Mouse (Mus musculus) MEL (cell line): ENCODE data around the gene Cdc42. TPM values are rescaled to one million over a fixed set of nuclear protein-coding genes. Genes with fewer than 3 reads are reported as not detected.

Source experiments
- DNase-seq: peaks from one replicate; pipeline ENCODE4 v3.0.0; 2011; ENCODE audit warnings: low read depth, low spot score
- H3K27ac ChIP-seq: 2 replicates; pipeline ENCODE4 v1.5.1; 2012; ENCODE audit warnings: low read depth, mild to moderate bottlenecking, control low read depth, low read length, moderate library complexity; ENCODE audit not compliant: control insufficient read depth
- H3K27me3 ChIP-seq, 2 experiments: fragments of 150-350 bp in 1 of 2; sonication (generic) in 1 of 2; 2 replicates each; pipeline ENCODE4 v1.6.1; 2012; ENCODE audit warnings: low read length in 2 of 2, mild to moderate bottlenecking in 2 of 2, improper control_type of control experiment in 1 of 2, moderate library complexity in 1 of 2; ENCODE audit not compliant: insufficient read depth in 2 of 2, control insufficient read depth in 1 of 2
- H3K36me3 ChIP-seq, 2 experiments: 2 replicates each; pipeline ENCODE4 v1.6.1; 2012 to 2014; ENCODE audit warnings: low read length in 2 of 2, improper control_type of control experiment in 1 of 2, inconsistent platforms in 1 of 2, mild to moderate bottlenecking in 1 of 2; ENCODE audit not compliant: insufficient read depth in 2 of 2, control insufficient read depth in 1 of 2
- H3K4me1 ChIP-seq, 2 experiments: fragments of 150-350 bp in 1 of 2; sonication (generic) in 1 of 2; 2 replicates each; pipeline ENCODE4 v1.6.1; 2012; ENCODE audit warnings: low read length in 2 of 2, improper control_type of control experiment in 1 of 2, mild to moderate bottlenecking in 1 of 2; ENCODE audit not compliant: insufficient read depth in 2 of 2, control insufficient read depth in 1 of 2
- H3K4me3 ChIP-seq, 2 experiments: fragments of 150-350 bp in 1 of 2; sonication (generic) in 1 of 2; 2 replicates each; pipeline ENCODE4 v1.5.1; 2012; ENCODE audit warnings: low read depth in 2 of 2, low read length in 2 of 2, mild to moderate bottlenecking in 2 of 2, moderate library complexity in 2 of 2, control low read depth in 1 of 2, improper control_type of control experiment in 1 of 2; ENCODE audit not compliant: control insufficient read depth in 1 of 2, insufficient read depth in 1 of 2
- H3K79me2 ChIP-seq: 2 replicates; pipeline ENCODE4 v1.6.1; 2012; ENCODE audit warnings: mild to moderate bottlenecking, low read length, moderate library complexity; ENCODE audit not compliant: control insufficient read depth, poor library complexity, insufficient read depth
- H3K9ac ChIP-seq: 2 replicates; pipeline ENCODE4 v1.6.1; 2012; ENCODE audit warnings: low read depth, mild to moderate bottlenecking, control low read depth, low read length, moderate library complexity; ENCODE audit not compliant: control insufficient read depth, poor library complexity, severe bottlenecking
- H3K9me3 ChIP-seq: fragments of 150-350 bp; sonication (generic); replicated peaks from 2 replicates; pipeline ENCODE4 v1.6.1; 2012; ENCODE audit warnings: mild to moderate bottlenecking, low read length, improper control_type of control experiment, moderate library complexity; ENCODE audit not compliant: insufficient read depth
- BHLHE40 ChIP-seq: IDR thresholded peaks from 2 replicates; pipeline ENCODE4 v1.6.1; 2012; ENCODE audit warnings: low read depth, mild to moderate bottlenecking, inconsistent platforms, low read length, improper control_type of control experiment, borderline replicate concordance
- CHD1 ChIP-seq: IDR thresholded peaks from 2 replicates; pipeline ENCODE4 v1.6.1; 2012; ENCODE audit warnings: low read depth, mild to moderate bottlenecking, inconsistent platforms, low read length, improper control_type of control experiment
- CTCF ChIP-seq, 3 experiments: IDR thresholded peaks in 2 of 3; conservative IDR thresholded peaks in 1 of 3; 2 replicates each; pipeline ENCODE4 v1.5.1; 2011 to 2012; ENCODE audit warnings: low read length in 3 of 3, low read depth in 2 of 3, mild to moderate bottlenecking in 2 of 3, improper control_type of control experiment in 1 of 3, inconsistent platforms in 1 of 3, mixed read lengths in 1 of 3, moderate library complexity in 1 of 3; ENCODE audit not compliant: control insufficient read depth in 1 of 3, insufficient read depth in 1 of 3, poor library complexity in 1 of 3, severe bottlenecking in 1 of 3
- E2F4 ChIP-seq: IDR thresholded peaks from 2 replicates; pipeline ENCODE4 v1.6.1; 2011; ENCODE audit warnings: low read depth, low read length, improper control_type of control experiment, borderline replicate concordance
- ELF1 ChIP-seq: IDR thresholded peaks from 2 replicates; pipeline ENCODE4 v1.6.1; 2014; ENCODE audit warnings: low read depth, mild to moderate bottlenecking, inconsistent platforms, low read length, improper control_type of control experiment, moderate library complexity
- EP300 ChIP-seq, 2 experiments: IDR thresholded peaks; 2 replicates each; pipeline ENCODE4 v1.6.1; 2011; ENCODE audit warnings: improper control_type of control experiment in 2 of 2, low read length in 2 of 2, low read depth in 1 of 2, mild to moderate bottlenecking in 1 of 2
- ETS1 ChIP-seq: IDR thresholded peaks from 2 replicates; pipeline ENCODE4 v1.6.1; 2012; ENCODE audit warnings: low read depth, mild to moderate bottlenecking, inconsistent platforms, low read length, improper control_type of control experiment, moderate library complexity
- GATA1 ChIP-seq: IDR thresholded peaks from 2 replicates; pipeline ENCODE4 v1.6.1; 2011; ENCODE audit warnings: low read depth, low read length, improper control_type of control experiment
- HCFC1 ChIP-seq: IDR thresholded peaks from 2 replicates; pipeline ENCODE4 v1.6.1; 2012; ENCODE audit warnings: low read depth, mild to moderate bottlenecking, inconsistent platforms, low read length, improper control_type of control experiment, moderate library complexity
- MAX ChIP-seq: IDR thresholded peaks from 2 replicates; pipeline ENCODE4 v1.6.1; 2011; ENCODE audit warnings: low read length, improper control_type of control experiment
- MAZ ChIP-seq: IDR thresholded peaks from 2 replicates; pipeline ENCODE4 v1.6.1; 2012; ENCODE audit warnings: low read depth, mild to moderate bottlenecking, inconsistent platforms, low read length, improper control_type of control experiment
- MEF2A ChIP-seq: IDR thresholded peaks from 2 replicates; pipeline ENCODE4 v1.6.1; 2014; ENCODE audit warnings: low read depth, mild to moderate bottlenecking, inconsistent platforms, low read length, improper control_type of control experiment; ENCODE audit not compliant: poor library complexity, insufficient replicate concordance, severe bottlenecking; ENCODE audit errors: extremely low read depth
- MXI1 ChIP-seq: IDR thresholded peaks from 2 replicates; pipeline ENCODE4 v1.6.1; 2011; ENCODE audit warnings: mild to moderate bottlenecking, low read depth, low read length, improper control_type of control experiment
- NELFE ChIP-seq: IDR thresholded peaks from 2 replicates; pipeline ENCODE4 v1.6.1; 2011; ENCODE audit warnings: low read depth, low read length, improper control_type of control experiment
- NRF1 ChIP-seq: IDR thresholded peaks from 2 replicates; pipeline ENCODE4 v1.6.1; 2014; ENCODE audit warnings: low read depth, mild to moderate bottlenecking, inconsistent platforms, low read length, improper control_type of control experiment, moderate library complexity; ENCODE audit not compliant: poor library complexity, insufficient read depth, severe bottlenecking
- POLR2AphosphoS5 ChIP-seq: IDR thresholded peaks from 2 replicates; pipeline ENCODE4 v1.6.1; 2012; ENCODE audit warnings: low read depth, borderline replicate concordance, mild to moderate bottlenecking, inconsistent platforms, low read length, moderate library complexity, mixed read lengths
- RAD21 ChIP-seq: IDR thresholded peaks from 2 replicates; pipeline ENCODE4 v1.6.1; 2011; ENCODE audit warnings: mild to moderate bottlenecking, low read depth, low read length, improper control_type of control experiment
- SMC3 ChIP-seq: IDR thresholded peaks from 2 replicates; pipeline ENCODE4 v1.6.1; 2011; ENCODE audit warnings: low read depth, low read length, improper control_type of control experiment
- TAL1 ChIP-seq: IDR thresholded peaks from 2 replicates; pipeline ENCODE4 v1.6.1; 2012; ENCODE audit warnings: mild to moderate bottlenecking, inconsistent platforms, low read length, moderate library complexity, mixed read lengths
- TBP ChIP-seq: IDR thresholded peaks from 2 replicates; pipeline ENCODE4 v1.8.0; 2011; ENCODE audit warnings: low read depth, low read length, improper control_type of control experiment
- TCF12 ChIP-seq: IDR thresholded peaks from 2 replicates; pipeline ENCODE4 v1.6.1; 2014; ENCODE audit warnings: low read depth, mild to moderate bottlenecking, inconsistent platforms, low read length, improper control_type of control experiment, moderate library complexity
- UBTF ChIP-seq: IDR thresholded peaks from 2 replicates; pipeline ENCODE4 v1.6.1; 2012; ENCODE audit warnings: low read depth, mild to moderate bottlenecking, inconsistent platforms, low read length, improper control_type of control experiment, moderate library complexity, borderline replicate concordance; ENCODE audit not compliant: insufficient read depth
- USF2 ChIP-seq, 2 experiments: IDR thresholded peaks; 2 replicates each; pipeline ENCODE4 v1.6.1; 2011 to 2012; ENCODE audit warnings: improper control_type of control experiment in 2 of 2, low read length in 2 of 2, borderline replicate concordance in 1 of 2, inconsistent platforms in 1 of 2, low read depth in 1 of 2, mild to moderate bottlenecking in 1 of 2; ENCODE audit not compliant: insufficient read depth in 1 of 2
- ZC3H11A ChIP-seq: IDR thresholded peaks from 2 replicates; pipeline ENCODE4 v1.6.1; 2012; ENCODE audit warnings: low read depth, mild to moderate bottlenecking, inconsistent platforms, low read length, improper control_type of control experiment
- ZMIZ1 ChIP-seq: IDR thresholded peaks from 2 replicates; pipeline ENCODE4 v1.6.1; 2012; ENCODE audit warnings: low read depth, mild to moderate bottlenecking, inconsistent platforms, low read length, improper control_type of control experiment, moderate library complexity
- ZNF384 ChIP-seq: IDR thresholded peaks from 2 replicates; pipeline ENCODE4 v1.6.1; 2012; ENCODE audit warnings: low read depth, mild to moderate bottlenecking, inconsistent platforms, low read length, improper control_type of control experiment
- polyA plus RNA-seq, 2 experiments: library from polyadenylated mRNA; stranded (reverse) in 1 of 2; unstranded in 1 of 2; fragments of >175 nt in 1 of 2; fragments of >200 nt in 1 of 2; gene quantifications; 2 replicates each; pipeline versions ENCODE4 v1.2.1 to v1.2.4; 2012; ENCODE audit warnings: low replicate concordance in 2 of 2, low read depth in 1 of 2; ENCODE audit not compliant: insufficient read length in 2 of 2, insufficient read depth in 1 of 2, missing spikeins in 1 of 2
- total RNA-seq: library from RNA; depleted of rRNA; stranded (reverse); fragments of 300-350 nt; gene quantifications from 2 replicates; pipeline ENCODE4 v1.2.3, GENCODE M21; 2012

Gene Cdc42
- total and polyA plus RNA-seq, 3 experiments: 117 to 203 (median 174) TPM

GRCm38 (mm10) chr4:137369954-137370750 lies 12.6 kb upstream of the Cdc42 start:
- no peaks in the 10 kb centered on the region for H3K27me3 ChIP-seq
- H3K4me1 ChIP-seq: peaks cover 4 to 37% of the 10 kb centered on the region in 2 experiments
- no peaks in the 10 kb centered on the region for H3K9me3 ChIP-seq
- peak; percentile 57 for DNase-seq
- H3K27ac ChIP-seq: peak overlapping the region; percentile 14; the same call in 1 of the 2 replicates
- peak overlapping the region; percentile 58 for H3K9ac ChIP-seq
- H3K79me2 ChIP-seq: no peaks in the 10 kb centered on the region
- peak overlapping the region; percentile 58 to 69 for H3K4me3 ChIP-seq
- TF ChIP-seq RAD21: no peak
- TF ChIP-seq MEF2A: no peak
- TF ChIP-seq MAX: peak; percentile 12; the same call in 1 of the 2 replicates
- peak; percentile 33; the same call in 1 of the 2 replicates for TF ChIP-seq ELF1
- 0 out of 2 replicates have a peak, but pooled peaks have one; percentile 41 for TF ChIP-seq HCFC1
- no peak for TF ChIP-seq E2F4
- 0 out of 2 replicates have a peak, but pooled peaks have one; percentile 8 for TF ChIP-seq BHLHE40
- 0 out of 2 replicates have a peak, but pooled peaks have one; percentile 12 for TF ChIP-seq ETS1
- H3K36me3 ChIP-seq: peaks cover 0 to 14% of the 10 kb centered on the region in 2 experiments; a peak in 2 of 4 replicates

GRCm38 (mm10) chr4:137368198-137368597 lies 10.7 kb upstream of the Cdc42 start:
- DNase-seq: peak; percentile 43
- H3K4me3 ChIP-seq: peak overlapping the region; percentile 38 to 54
- no peaks in the 10 kb centered on the region for H3K79me2 ChIP-seq
- peak overlapping the region; percentile 68 for H3K27ac ChIP-seq
- H3K36me3 ChIP-seq: peaks cover 0 to 18% of the 10 kb centered on the region in 2 experiments; a peak in 2 of 4 replicates
- no peaks in the 10 kb centered on the region for H3K9me3 ChIP-seq
- H3K27me3 ChIP-seq: no peaks in the 10 kb centered on the region
- TF ChIP-seq EP300 (IDR thresholded peaks at IDR 0.05; ENCODE audit: low read depth in 1 of 2, low read length in 2 of 2): no peak
- TF ChIP-seq MXI1: no peak
- no peak for TF ChIP-seq NRF1
- no peak for TF ChIP-seq GATA1
- no peak for TF ChIP-seq UBTF
- no peak for TF ChIP-seq RAD21
- no peak for TF ChIP-seq USF2 (IDR thresholded peaks at IDR 0.05; ENCODE audit: borderline replicate concordance in 1 of 2, insufficient read depth in 1 of 2, low read depth in 1 of 2, low read length in 2 of 2)
- no peak for TF ChIP-seq ZNF384
- no peak for TF ChIP-seq POLR2AphosphoS5
- no peak for TF ChIP-seq CTCF (IDR thresholded peaks at IDR 0.05 in 2 of 3, conservative IDR thresholded peaks at IDR 0.05 in 1 of 3; ENCODE audit: control insufficient read depth in 1 of 3, insufficient read depth in 1 of 3, low read depth in 2 of 3, low read length in 3 of 3, poor library complexity in 1 of 3, severe bottlenecking in 1 of 3)
- TF ChIP-seq TBP: no peak
- no peak for TF ChIP-seq ZC3H11A
- TF ChIP-seq ZMIZ1: no peak
- TF ChIP-seq SMC3: no peak
- no peak for TF ChIP-seq TCF12
- TF ChIP-seq ELF1: no peak
- TF ChIP-seq TAL1: no peak
- TF ChIP-seq NELFE: no peak
- TF ChIP-seq CHD1: no peak
- no peak for TF ChIP-seq MAZ
- TF ChIP-seq, all 39 proteins: peak for 0
- H3K4me1 ChIP-seq: peaks cover 8 to 44% of the 10 kb centered on the region in 2 experiments
- H3K9ac ChIP-seq: peak overlapping the region; percentile 53
